Mouse (Mus musculus): ENCODE data around the gene Idi2.

The Idi2 gene

DNA sequence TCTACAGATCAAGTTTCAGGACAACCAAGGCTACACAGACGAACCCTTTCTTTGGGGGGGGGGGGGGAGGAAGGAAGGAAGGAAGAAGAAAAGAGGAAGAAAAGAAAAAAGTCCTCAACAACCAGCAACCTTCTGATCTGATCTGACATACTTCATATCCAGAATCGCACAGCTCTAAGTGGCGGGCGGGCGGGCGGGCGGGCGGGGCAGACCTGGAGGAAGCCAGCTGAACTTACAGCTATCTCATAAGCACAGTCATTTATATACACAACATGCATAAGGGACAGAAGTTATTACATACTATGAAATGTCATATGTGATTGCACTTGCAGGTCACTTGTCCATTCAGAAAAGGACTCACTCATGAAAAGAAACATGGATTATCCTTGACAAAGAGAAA, 46.8 kb downstream of the Idi2 start:
- no peak for DNase-seq

GRCm38 (mm10) chr13:9003306-9003705, 50.6 kb downstream of the Idi2 start:
- DNase-seq: no peak

Data from embryo, embryonic 11 days (tissue).